Mouse (Mus musculus): ENCODE results near the gene Sorl1.
A peak's percentile ranks its signal among the peaks of the same experiment; 100 is the strongest.

Sorl1 gene

GRCm38 (mm10) chr9:42023383-42023782, 100.7 kb downstream of the Sorl1 start:
- Histone ChIP-seq H3K9me3 (ENCODE audit: low read length) (no peaks in the 10 kb centered on the region), H3K4me3 (replicated peaks; ENCODE audit: low read length) (no peak overlapping the region), H3K27me3 (ENCODE audit: insufficient read depth, low read length) (no peaks in the 10 kb centered on the region), H3K4me1 (replicated peaks; ENCODE audit: low read depth, low read length) (peaks cover 15% of the 10 kb centered on the region), H3K36me3 (ENCODE audit: insufficient read depth, low read length) (peaks cover 82% of the 10 kb centered on the region)
- no peak for TF ChIP-seq POU5F1 (IDR thresholded peaks at IDR 0.05; ENCODE audit: borderline replicate concordance, low read length)
- no peak for TF ChIP-seq CTCF (conservative IDR thresholded peaks at IDR 0.05; ENCODE audit: low read length)
- TF ChIP-seq NANOG (IDR thresholded peaks at IDR 0.05; ENCODE audit: borderline replicate concordance, low read length), result no peak

DNA sequence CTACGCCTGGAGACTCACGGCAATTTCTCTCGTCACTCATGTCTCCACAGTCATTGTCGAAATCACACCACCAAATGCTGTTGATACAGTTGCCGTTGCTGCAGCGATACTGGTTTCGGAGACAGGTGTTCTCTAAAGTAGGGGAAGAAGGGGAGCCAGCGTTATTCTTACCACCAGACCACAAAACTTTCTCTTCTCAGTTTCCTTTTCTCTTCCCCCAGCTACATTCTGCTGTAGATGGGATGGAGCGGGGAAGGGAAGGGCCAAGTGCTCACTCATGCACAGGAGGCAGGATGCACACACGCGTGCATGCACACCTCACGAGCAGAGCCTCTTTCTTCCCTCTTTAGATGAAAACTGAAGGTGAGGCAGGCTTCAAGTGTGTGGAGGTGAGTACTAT, 101.8 kb downstream of the Sorl1 start:
- Histone ChIP-seq H3K27me3 (ENCODE audit: insufficient read depth, low read length) (no peaks in the 10 kb centered on the region), H3K4me3 (replicated peaks; ENCODE audit: low read length) (no peak overlapping the region), H3K4me1 (replicated peaks; ENCODE audit: low read depth, low read length) (peaks cover 15% of the 10 kb centered on the region), H3K36me3 (ENCODE audit: insufficient read depth, low read length) (peaks cover 79% of the 10 kb centered on the region), H3K9me3 (ENCODE audit: low read length) (no peaks in the 10 kb centered on the region)
- no peak for TF ChIP-seq NANOG (IDR thresholded peaks at IDR 0.05; ENCODE audit: borderline replicate concordance, low read length)
- no peak for TF ChIP-seq CTCF (conservative IDR thresholded peaks at IDR 0.05; ENCODE audit: low read length)
- no peak for TF ChIP-seq POU5F1 (IDR thresholded peaks at IDR 0.05; ENCODE audit: borderline replicate concordance, low read length)

DNA sequence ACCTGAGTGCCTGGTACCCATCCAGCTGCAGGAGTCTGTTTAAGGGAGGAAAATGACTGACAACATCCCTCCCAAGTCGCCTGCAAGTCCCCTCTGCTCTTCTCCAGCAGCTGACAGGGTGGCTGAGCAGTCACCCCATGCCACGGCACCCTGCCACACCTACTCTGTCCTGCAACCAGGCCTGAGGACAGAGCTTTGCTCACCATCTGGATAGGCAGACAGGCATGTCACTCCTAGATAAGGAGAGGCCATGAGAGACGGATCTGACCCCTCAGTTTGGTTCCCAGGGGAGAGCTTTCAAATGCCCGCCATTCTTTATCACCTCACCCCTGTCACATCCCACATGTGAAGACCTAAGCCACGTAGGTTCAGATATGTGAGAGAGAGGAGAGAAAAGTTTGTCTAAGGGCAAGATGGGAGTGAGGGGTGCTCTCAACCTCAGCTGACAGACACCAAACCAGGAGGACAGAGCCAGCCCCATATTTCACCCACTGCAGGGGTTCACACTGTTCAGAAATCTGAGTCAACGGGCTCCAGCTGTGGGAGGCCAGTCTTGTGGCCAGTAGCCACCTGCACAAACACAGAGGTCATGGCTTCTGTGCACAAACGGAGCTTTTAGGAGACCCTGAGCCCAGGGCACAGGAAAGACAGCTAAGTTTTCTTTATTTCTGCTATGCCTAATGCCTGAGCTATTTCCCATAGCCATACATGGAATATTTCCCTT, 104.6 kb downstream of the Sorl1 start:
- H3K4me1 ChIP-seq (replicated peaks; ENCODE audit: low read depth, low read length), result peaks cover 4% of the 10 kb centered on the region; the same call in 1 of the 2 replicates

DNA sequence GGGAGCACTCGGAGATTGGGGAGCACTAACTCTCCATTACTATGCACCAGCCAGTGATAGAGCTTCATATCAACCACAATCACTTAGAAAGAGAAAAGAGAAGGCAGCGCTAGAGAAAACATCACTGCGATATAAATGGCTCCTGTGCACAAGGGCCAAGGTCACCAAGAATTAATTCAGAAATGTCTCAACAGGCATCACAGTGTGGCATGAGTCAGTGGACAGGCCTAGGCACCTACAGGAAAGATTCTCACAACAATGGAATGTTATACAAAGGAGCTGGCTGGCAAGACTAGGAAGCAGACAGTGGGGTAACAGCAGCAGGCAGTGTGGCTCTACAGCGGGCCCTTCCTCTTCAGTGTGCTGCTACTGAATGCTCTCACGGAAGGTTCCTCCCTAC, 115.6 kb downstream of the Sorl1 start:
- Histone ChIP-seq H3K4me3 (replicated peaks; ENCODE audit: low read length) (no peak overlapping the region), H3K9me3 (ENCODE audit: low read length) (no peaks in the 10 kb centered on the region), H3K36me3 (ENCODE audit: insufficient read depth, low read length) (peaks cover 37% of the 10 kb centered on the region), H3K4me1 (replicated peaks; ENCODE audit: low read depth, low read length) (no peaks in the 10 kb centered on the region), H3K27me3 (ENCODE audit: insufficient read depth, low read length) (no peaks in the 10 kb centered on the region)
- TF ChIP-seq CTCF (conservative IDR thresholded peaks at IDR 0.05; ENCODE audit: low read length) (no peak), NANOG (IDR thresholded peaks at IDR 0.05; ENCODE audit: borderline replicate concordance, low read length) (no peak), POU5F1 (IDR thresholded peaks at IDR 0.05; ENCODE audit: borderline replicate concordance, low read length) (no peak)

More for the DNA sequence above, 104.6 kb downstream of the Sorl1 start:
- Histone ChIP-seq H3K9me3 (ENCODE audit: low read length) (peaks cover 11% of the 10 kb centered on the region), H3K4me3 (replicated peaks; ENCODE audit: low read length) (no peak overlapping the region), H3K27me3 (ENCODE audit: insufficient read depth, low read length) (no peaks in the 10 kb centered on the region), H3K36me3 (ENCODE audit: insufficient read depth, low read length) (peaks cover 87% of the 10 kb centered on the region)
- no peak for TF ChIP-seq POU5F1 (IDR thresholded peaks at IDR 0.05; ENCODE audit: borderline replicate concordance, low read length)
- no peak for TF ChIP-seq CTCF (conservative IDR thresholded peaks at IDR 0.05; ENCODE audit: low read length)
- no peak for TF ChIP-seq NANOG (IDR thresholded peaks at IDR 0.05; ENCODE audit: borderline replicate concordance, low read length)

- no peak overlapping the region for H3K4me3 ChIP-seq (replicated peaks; ENCODE audit: low read length)
- peaks cover 53% of the 10 kb centered on the region for H3K36me3 ChIP-seq (ENCODE audit: insufficient read depth, low read length)
- no peak for TF ChIP-seq POU5F1 (IDR thresholded peaks at IDR 0.05; ENCODE audit: borderline replicate concordance, low read length)
- no peak for TF ChIP-seq CTCF (conservative IDR thresholded peaks at IDR 0.05; ENCODE audit: low read length)
- no peak for TF ChIP-seq NANOG (IDR thresholded peaks at IDR 0.05; ENCODE audit: borderline replicate concordance, low read length)
- H3K27me3 ChIP-seq (ENCODE audit: insufficient read depth, low read length), result no peaks in the 10 kb centered on the region
- no peaks in the 10 kb centered on the region for H3K9me3 ChIP-seq (ENCODE audit: low read length)
- peaks cover 9% of the 10 kb centered on the region for H3K4me1 ChIP-seq (replicated peaks; ENCODE audit: low read depth, low read length)
These were observed 119.0 kb downstream of the Sorl1 start for GRCm38 (mm10) chr9:42005101-42005500.

DNA sequence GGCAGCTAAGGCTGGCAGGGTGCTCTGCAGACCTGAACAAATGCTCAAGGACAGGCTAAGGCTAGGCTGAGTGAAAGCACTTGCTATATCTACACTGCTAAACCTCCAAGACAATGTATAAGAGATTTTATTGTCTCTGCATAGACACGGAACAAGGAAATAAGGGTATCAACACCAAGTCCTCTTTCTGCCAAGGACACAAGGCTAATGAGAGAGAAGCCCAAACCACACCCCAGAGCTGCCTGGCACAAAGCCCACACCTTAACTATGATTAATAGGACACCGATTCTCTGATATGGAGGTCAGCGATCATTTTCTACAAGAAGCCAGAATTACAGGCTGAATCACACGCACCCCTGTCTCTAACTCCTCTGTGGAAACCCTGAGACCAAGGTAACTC, 120.0 kb downstream of the Sorl1 start:
- no peak overlapping the region for H3K4me3 ChIP-seq (replicated peaks; ENCODE audit: low read length)
- H3K4me1 ChIP-seq (replicated peaks; ENCODE audit: low read depth, low read length), result peaks cover 9% of the 10 kb centered on the region
- TF ChIP-seq NANOG (IDR thresholded peaks at IDR 0.05; ENCODE audit: borderline replicate concordance, low read length) (no peak), CTCF (conservative IDR thresholded peaks at IDR 0.05; ENCODE audit: low read length) (no peak), POU5F1 (IDR thresholded peaks at IDR 0.05; ENCODE audit: borderline replicate concordance, low read length) (no peak)
- H3K9me3 ChIP-seq (ENCODE audit: low read length), result no peaks in the 10 kb centered on the region
- peaks cover 60% of the 10 kb centered on the region for H3K36me3 ChIP-seq (ENCODE audit: insufficient read depth, low read length)
- H3K27me3 ChIP-seq (ENCODE audit: insufficient read depth, low read length), result no peaks in the 10 kb centered on the region

GRCm38 (mm10) chr9:41999498-42000473, 124.3 kb downstream of the Sorl1 start:
- TF ChIP-seq CTCF (conservative IDR thresholded peaks at IDR 0.05; ENCODE audit: low read length) (peak; percentile 75), POU5F1 (IDR thresholded peaks at IDR 0.05; ENCODE audit: borderline replicate concordance, low read length) (no peak)
- peaks cover 43% of the 10 kb centered on the region for H3K36me3 ChIP-seq (ENCODE audit: insufficient read depth, low read length)

GRCm38 (mm10) chr9:41995278-41995677, 128.8 kb downstream of the Sorl1 start:
- no peaks in the 10 kb centered on the region for H3K9me3 ChIP-seq (ENCODE audit: low read length)
- TF ChIP-seq CTCF (conservative IDR thresholded peaks at IDR 0.05; ENCODE audit: low read length), result no peak
- no peak overlapping the region for H3K4me3 ChIP-seq (replicated peaks; ENCODE audit: low read length)
- peaks cover 60% of the 10 kb centered on the region for H3K36me3 ChIP-seq (ENCODE audit: insufficient read depth, low read length)
- H3K4me1 ChIP-seq (replicated peaks; ENCODE audit: low read depth, low read length), result peaks cover 3% of the 10 kb centered on the region; the same call in 1 of the 2 replicates
- H3K27me3 ChIP-seq (ENCODE audit: insufficient read depth, low read length), result no peaks in the 10 kb centered on the region

More at GRCm38 (mm10) chr9:41999498-42000473, 124.3 kb downstream of the Sorl1 start:
- H3K4me1 ChIP-seq (replicated peaks; ENCODE audit: low read depth, low read length), result peaks cover 9% of the 10 kb centered on the region
- no peaks in the 10 kb centered on the region for H3K27me3 ChIP-seq (ENCODE audit: insufficient read depth, low read length)
- H3K9me3 ChIP-seq (ENCODE audit: low read length), result no peaks in the 10 kb centered on the region
- H3K4me3 ChIP-seq (replicated peaks; ENCODE audit: low read length), result no peak overlapping the region
